Mouse (Mus musculus) heart, embryonic 12.5 days (tissue): Measurements from ENCODE around the gene Pan2. TPM values are rescaled to one million over a fixed set of nuclear protein-coding genes. Genes with fewer than 3 reads are reported as not detected.
"Not testable (repeated sequence)": the region's sequence is repeated elsewhere in the genome, so short reads cannot be mapped to it uniquely, and the experiment has no call there.

Experiments used
- ATAC-seq: fragments of 200-750 bp; cut with Nextera tagmentation; 2 replicates; pipeline ENCODE4 v1.8.0; 2017; ENCODE audit warnings: moderate TSS enrichment, moderate library complexity; ENCODE audit not compliant: insufficient number of reproducible peaks, low FRiP score
- H3K27ac ChIP-seq: fragments of 300-500 bp; sonication (generic); 2 replicates; pipeline ENCODE4 v1.5.1; 2016; ENCODE audit warnings: mild to moderate bottlenecking, moderate library complexity; ENCODE audit not compliant: poor library complexity, severe bottlenecking
- H3K27me3 ChIP-seq: fragments of 300-500 bp; sonication (generic); replicated peaks from 2 replicates; pipeline ENCODE4 v1.6.1; 2016; ENCODE audit warnings: mild to moderate bottlenecking, moderate library complexity
- H3K36me3 ChIP-seq: fragments of 300-500 bp; sonication (generic); 2 replicates; pipeline ENCODE4 v1.6.1; 2016; ENCODE audit warnings: mild to moderate bottlenecking, moderate library complexity
- H3K4me1 ChIP-seq: fragments of 300-500 bp; sonication (generic); replicated peaks from 2 replicates; pipeline ENCODE4 v1.6.1; 2016; ENCODE audit warnings: mild to moderate bottlenecking
- H3K4me2 ChIP-seq: fragments of 300-500 bp; sonication (generic); 2 replicates; pipeline ENCODE4 v1.6.1; 2016; ENCODE audit warnings: mild to moderate bottlenecking, moderate library complexity
- H3K4me3 ChIP-seq: fragments of 300-500 bp; sonication (generic); 2 replicates; pipeline ENCODE4 v1.5.1; 2016; ENCODE audit warnings: mild to moderate bottlenecking
- H3K9ac ChIP-seq: fragments of 300-500 bp; sonication (generic); 2 replicates; pipeline ENCODE4 v1.6.1; 2016; ENCODE audit warnings: mild to moderate bottlenecking, moderate library complexity
- H3K9me3 ChIP-seq: fragments of 300-500 bp; sonication (generic); replicated peaks from 2 replicates; pipeline ENCODE4 v1.6.1; 2016; ENCODE audit warnings: mild to moderate bottlenecking, moderate library complexity
- WGBS: fragments of 180-500 bp; shearing (Covaris S2); methylation state at CpG from one replicate; pipeline ENCODE4 v1.1.7; 2016; 5-methylcytosine and 5-hydroxymethylcytosine counted together
- polyA plus RNA-seq: library from polyadenylated mRNA; unstranded; fragments of >200 nt; fragmentation: Nextera tagmentation; extraction: Ambion mirVana; gene quantifications from 2 replicates; pipeline ENCODE4 v1.2.1, GENCODE M21; 2016

The Pan2 gene
- 30.0 and 31.7 TPM in 2 replicates for polyA plus RNA-seq

DNA sequence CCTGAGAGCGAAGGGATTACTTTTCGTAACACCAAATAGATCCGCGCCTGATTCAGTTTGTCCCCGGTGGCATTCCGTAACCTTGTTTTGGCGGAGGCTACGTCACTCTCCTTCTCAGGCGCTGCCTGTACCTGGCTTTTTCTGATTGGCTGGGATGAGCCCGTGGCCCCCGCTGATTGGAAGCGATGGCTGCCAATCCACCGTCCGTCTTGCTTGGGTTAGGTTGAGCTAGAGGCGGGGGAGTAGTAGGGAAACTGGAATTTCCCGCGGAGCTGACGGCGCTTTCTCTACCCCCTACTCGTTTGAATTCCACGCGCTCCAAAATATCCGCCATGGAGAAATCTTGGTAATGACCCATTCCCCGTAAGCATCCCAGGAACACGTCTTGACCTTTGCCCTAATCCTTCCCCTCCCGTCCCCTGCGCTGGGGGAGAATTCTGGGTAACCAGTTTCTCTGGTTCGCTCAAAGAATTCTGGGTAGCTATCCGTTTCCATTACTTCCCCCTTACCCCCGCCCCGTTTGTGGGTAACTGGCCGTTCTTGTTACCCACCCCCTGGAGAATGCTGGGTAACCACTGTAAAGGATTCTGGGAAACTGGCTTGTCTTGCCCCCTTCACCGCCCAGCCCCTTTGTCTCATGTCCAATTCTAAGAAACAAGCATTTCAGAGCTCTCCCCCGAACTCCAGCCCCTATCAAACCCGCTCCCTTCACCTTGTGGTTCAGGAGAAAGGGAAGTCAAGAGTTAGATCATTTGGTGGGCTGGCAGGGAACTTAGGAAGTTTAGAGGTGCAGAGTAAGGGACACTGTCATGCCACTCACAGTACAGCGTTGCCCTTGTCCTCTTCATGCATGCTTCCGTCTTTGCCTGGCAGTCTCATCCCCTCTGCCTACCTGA, at the start of gene Pan2:
TSS of gene Pan2 (plus strand) at position 210 of the 896 bp plus-strand sequence.
- H3K4me3 ChIP-seq, result peak within 1 kb of the TSS; percentile 63
- peak within 1 kb of the TSS; percentile 90 for H3K4me2 ChIP-seq
- H3K27me3 ChIP-seq, result no peaks in the 10 kb centered on the region
- H3K36me3 ChIP-seq, result peaks cover 23% of the 10 kb centered on the region
- peaks cover 17% of the 10 kb centered on the region for H3K4me1 ChIP-seq
- peak within 1 kb of the TSS; percentile 76 for H3K9ac ChIP-seq
- peak; percentile 98 for ATAC-seq
- WGBS, result 2% methylated on average over 37 of the region's 37 CpGs
- H3K9me3 ChIP-seq, result no peaks in the 10 kb centered on the region
- peak within 1 kb of the TSS; percentile 92 for H3K27ac ChIP-seq

DNA sequence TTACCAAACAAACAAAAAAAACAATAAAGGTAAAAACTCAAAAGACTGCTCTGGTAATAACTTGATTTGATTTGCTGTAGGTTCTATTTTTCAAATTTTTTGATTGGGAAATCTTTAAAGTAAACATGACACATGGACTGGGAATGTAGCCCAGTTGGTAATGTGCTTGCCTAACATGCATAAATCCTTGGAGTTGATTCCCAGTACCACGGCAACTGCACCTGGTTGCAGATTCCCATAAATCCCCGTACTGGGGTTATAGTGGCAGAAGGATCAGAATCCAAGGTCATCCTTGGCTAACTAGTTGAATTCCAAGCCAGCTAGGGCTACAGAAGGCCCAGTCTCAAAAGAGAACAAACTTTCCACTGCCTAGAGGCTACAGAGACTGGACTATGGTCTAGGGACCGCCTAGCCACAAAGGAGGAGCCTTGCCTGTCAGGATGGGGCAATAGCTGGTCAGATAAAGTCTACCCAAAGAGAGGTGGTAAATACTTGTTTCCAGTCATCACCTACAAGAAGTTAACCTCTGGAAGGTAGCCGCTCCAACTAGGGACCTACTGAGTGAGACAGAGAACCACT, 49.4 kb upstream of the Pan2 start, which contains the start of gene Apon:
TSS of gene Apon (plus strand) at position 420 of the 579 bp plus-strand sequence.
- Histone ChIP-seq H3K27me3 (no peaks in the 10 kb centered on the region), H3K4me2 (no peak within 1 kb of the TSS), H3K27ac (no peak within 1 kb of the TSS), H3K4me3 (no peak within 1 kb of the TSS), H3K4me1 (no peaks in the 10 kb centered on the region), H3K36me3 (peaks cover 46% of the 10 kb centered on the region), H3K9ac (no peak within 1 kb of the TSS), H3K9me3 (no peaks in the 10 kb centered on the region)
- ATAC-seq, result no peak
- WGBS, result 79% methylated on average over 4 of the region's 4 CpGs

DNA sequence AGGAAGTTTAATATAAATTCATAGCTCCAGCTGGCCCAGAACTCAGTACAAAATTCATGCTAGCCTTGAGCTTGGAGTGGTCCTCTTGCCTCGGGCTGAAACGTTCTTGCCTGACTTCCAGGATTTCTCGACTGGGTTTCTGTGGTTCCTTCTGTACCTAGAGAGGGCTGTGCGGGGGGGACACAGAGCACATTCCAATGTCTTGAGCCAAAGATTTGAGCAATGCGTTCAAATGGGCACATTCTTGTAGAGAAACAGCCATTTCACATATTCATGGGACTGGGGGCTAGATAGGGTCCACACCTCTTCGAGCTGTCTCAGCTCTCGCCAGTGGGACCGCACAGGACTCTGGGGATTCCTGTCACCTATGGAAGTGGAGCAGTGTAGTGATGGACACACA, 47.2 kb upstream of the Pan2 start:
- H3K4me1 ChIP-seq, result no peaks in the 10 kb centered on the region
- 85% methylated on average over 8 of the region's 8 CpGs for WGBS
- H3K4me2 ChIP-seq, result no peak overlapping the region
- H3K9me3 ChIP-seq, result no peaks in the 10 kb centered on the region
- H3K27me3 ChIP-seq, result no peaks in the 10 kb centered on the region
- H3K4me3 ChIP-seq, result no peak overlapping the region
- H3K36me3 ChIP-seq, result peaks cover 25% of the 10 kb centered on the region
- ATAC-seq, result no peak
- H3K27ac ChIP-seq, result no peak overlapping the region
- no peak overlapping the region for H3K9ac ChIP-seq

DNA sequence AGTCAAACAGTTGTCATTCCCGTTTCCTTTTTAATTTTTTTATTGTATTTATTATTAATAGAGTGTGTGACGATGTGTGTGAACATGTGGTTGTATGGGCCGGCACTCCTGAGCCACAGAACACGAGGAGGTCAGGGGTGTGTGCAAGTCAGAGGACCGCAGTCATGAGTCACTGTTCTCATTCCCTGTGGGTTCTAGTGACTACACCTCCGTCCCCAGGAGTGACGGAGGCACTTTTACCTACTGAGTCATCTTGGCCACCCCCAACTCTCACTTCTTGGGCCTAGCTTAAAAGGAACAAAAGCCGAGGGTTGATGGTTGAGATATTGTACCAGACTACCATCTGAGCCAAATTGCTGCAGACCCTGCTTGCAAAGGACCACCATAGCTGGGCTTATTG, 46.8 kb upstream of the Pan2 start:
- Histone ChIP-seq H3K9me3 (no peaks in the 10 kb centered on the region), H3K4me2 (no peak overlapping the region), H3K4me3 (no peak overlapping the region), H3K27ac (no peak overlapping the region), H3K27me3 (no peaks in the 10 kb centered on the region), H3K4me1 (no peaks in the 10 kb centered on the region), H3K36me3 (peaks cover 21% of the 10 kb centered on the region), H3K9ac (no peak overlapping the region)
- ATAC-seq, result no peak
- 82% methylated on average over 8 of the region's 8 CpGs for WGBS

DNA sequence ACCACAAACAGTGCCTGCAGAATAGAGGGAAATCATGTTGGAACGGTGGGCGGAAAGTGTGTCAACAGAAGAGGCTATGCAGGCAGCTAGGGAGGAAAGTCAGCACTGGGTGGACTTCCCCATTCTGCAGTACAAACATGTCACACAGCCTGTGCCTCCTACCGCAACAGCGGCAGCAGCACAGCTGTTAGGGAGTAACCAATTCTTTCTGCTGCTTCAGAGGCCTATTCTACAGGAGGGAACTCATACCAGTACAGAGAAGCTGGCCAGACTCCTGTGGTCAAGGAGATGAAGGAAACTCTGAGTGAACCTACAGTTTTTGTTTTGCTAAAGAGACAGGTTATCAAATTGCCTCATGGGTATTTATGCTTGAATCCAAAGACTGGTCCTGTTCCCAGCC, 44.2 kb upstream of the Pan2 start:
- Histone ChIP-seq H3K9ac (no peak overlapping the region), H3K27ac (no peak overlapping the region), H3K4me3 (no peak overlapping the region), H3K9me3 (no peaks in the 10 kb centered on the region), H3K4me2 (no peak overlapping the region), H3K4me1 (no peaks in the 10 kb centered on the region), H3K27me3 (no peaks in the 10 kb centered on the region), H3K36me3 (no peaks in the 10 kb centered on the region)
- WGBS, result 67% methylated on average over 4 of the region's 4 CpGs
- no peak for ATAC-seq

DNA sequence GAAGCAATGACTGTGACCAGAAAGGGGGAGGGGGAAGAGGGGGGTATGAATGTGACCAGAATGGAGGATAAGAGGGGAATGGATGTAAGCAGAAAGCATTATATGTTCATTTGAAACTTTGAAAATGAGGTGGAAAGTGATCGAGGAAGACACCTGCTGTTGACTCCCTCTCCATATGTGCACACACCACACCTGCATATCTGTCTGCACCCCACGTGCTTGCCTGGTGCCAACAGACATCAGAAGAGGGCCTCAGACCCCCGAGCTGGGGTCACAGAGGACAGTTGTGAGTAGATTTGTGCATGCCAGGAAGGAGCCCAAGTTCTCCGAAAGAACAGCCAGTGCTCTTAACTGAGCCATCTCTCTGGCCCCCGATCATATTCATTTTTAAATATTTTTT, 43.2 kb upstream of the Pan2 start:
- H3K4me1 ChIP-seq, result no peaks in the 10 kb centered on the region
- no peak overlapping the region for H3K4me3 ChIP-seq
- no peak overlapping the region for H3K27ac ChIP-seq
- H3K9ac ChIP-seq, result no peak overlapping the region
- no peak overlapping the region for H3K4me2 ChIP-seq
- WGBS, result 83% methylated on average over 5 of the region's 5 CpGs
- H3K27me3 ChIP-seq, result no peaks in the 10 kb centered on the region
- H3K36me3 ChIP-seq, result no peaks in the 10 kb centered on the region
- no peak for ATAC-seq
- H3K9me3 ChIP-seq, result no peaks in the 10 kb centered on the region

DNA sequence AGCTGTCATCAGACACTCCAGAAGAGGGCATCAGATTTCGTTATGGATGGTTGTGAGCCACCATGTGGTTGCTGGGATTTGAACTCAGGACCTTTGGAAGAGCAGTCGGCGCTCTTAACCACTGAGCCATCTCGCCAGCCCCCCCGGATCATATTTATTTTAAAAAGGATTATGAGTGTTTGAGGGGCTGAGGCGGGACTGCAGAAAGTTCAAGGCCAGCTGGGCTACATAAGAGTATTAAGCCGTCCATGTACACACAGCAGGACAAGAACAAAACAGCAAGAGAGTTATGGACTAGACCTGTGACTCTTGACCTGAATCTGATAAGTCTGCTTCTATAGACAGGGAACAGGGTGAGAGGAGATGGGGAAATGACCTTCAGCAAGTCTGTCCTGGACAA, 42.8 kb upstream of the Pan2 start:
- not testable (repeated sequence) for H3K27ac ChIP-seq, H3K4me3 ChIP-seq, H3K4me1 ChIP-seq, H3K4me2 ChIP-seq, H3K9me3 ChIP-seq, H3K36me3 ChIP-seq, H3K9ac ChIP-seq, H3K27me3 ChIP-seq, ATAC-seq
- WGBS, result 79% methylated on average over 7 of the region's 7 CpGs

DNA sequence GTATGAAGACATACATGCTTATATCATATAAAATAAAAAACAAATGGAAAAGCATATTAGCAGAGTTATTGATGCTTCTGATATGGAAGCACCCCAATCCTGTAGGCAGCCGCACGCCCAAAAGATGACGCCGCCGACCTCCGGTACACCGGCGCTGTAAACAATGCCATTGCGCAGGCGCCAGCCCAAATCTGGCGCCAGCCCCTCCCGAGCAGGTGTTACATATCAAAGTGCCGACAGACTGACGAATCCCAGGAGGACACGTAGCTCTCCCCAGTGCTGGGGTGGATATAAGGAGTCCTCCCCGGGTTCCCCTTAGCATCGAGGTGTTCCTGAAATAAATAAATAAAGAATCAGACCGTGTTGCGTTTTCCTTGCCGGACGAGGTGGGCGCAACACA, 40.8 kb upstream of the Pan2 start:
- whole genome bisulfite sequencing, result 60% methylated on average over 22 of the region's 22 CpGs
- Histone ChIP-seq H3K36me3 (no peaks in the 10 kb centered on the region), H3K4me3 (peak overlapping the region; percentile 17), H3K27ac (no peak overlapping the region), H3K9ac (no peak overlapping the region), H3K4me1 (no peaks in the 10 kb centered on the region), H3K27me3 (no peaks in the 10 kb centered on the region), H3K4me2 (peak overlapping the region; percentile 42), H3K9me3 (no peaks in the 10 kb centered on the region)
- no peak for ATAC-seq

DNA sequence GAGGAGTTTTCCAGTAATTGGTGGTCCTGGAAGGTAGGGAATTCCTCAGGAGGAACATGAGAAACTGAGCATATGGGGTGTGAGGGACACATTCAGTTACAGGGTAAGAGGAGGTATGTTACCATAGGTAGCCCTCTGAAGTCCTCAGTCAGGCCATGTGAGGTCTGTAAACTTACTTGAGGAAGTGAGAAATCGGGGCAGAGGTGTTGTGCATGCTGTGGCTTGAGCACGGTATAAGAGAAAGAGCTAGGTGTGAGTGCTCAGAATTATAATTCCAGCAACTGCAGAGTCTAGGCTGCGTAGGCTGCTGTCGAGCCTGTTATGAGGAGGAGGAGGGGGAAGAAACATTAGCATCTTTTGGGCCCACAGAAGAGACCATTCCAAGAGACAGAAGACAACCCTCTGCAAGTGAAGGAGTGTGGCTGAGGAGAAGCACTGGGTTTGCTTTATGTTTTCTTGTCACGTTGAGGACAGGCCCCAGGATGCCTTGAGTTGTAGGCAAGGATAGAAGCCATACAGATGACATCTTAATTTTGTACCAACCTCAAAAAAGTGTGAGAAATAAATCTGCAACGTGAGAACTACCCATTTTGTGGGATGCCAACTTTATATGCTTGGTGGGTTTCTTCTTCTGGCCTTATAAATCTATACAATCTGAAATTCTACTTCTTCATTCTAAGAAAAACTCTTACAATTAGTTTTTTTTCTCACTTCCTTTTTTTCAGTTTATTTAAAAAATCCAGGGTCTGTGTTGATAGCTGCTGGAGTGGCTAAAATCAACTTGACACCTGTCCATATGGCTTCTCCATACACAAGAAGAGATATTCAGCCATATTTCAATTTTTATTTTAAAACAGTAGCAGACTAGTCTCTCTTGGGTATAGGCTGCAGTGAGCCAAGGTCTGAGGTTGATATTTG, 39.5 kb upstream of the Pan2 start:
- no peaks in the 10 kb centered on the region for H3K9me3 ChIP-seq
- H3K27me3 ChIP-seq, result no peaks in the 10 kb centered on the region
- 75% methylated on average over 6 of the region's 6 CpGs for WGBS
- H3K4me1 ChIP-seq, result no peaks in the 10 kb centered on the region
- no peak for ATAC-seq
- H3K4me2 ChIP-seq, result no peak overlapping the region
- H3K36me3 ChIP-seq, result no peaks in the 10 kb centered on the region
- H3K27ac ChIP-seq, result no peak overlapping the region
- H3K9ac ChIP-seq, result no peak overlapping the region
- no peak overlapping the region for H3K4me3 ChIP-seq

DNA sequence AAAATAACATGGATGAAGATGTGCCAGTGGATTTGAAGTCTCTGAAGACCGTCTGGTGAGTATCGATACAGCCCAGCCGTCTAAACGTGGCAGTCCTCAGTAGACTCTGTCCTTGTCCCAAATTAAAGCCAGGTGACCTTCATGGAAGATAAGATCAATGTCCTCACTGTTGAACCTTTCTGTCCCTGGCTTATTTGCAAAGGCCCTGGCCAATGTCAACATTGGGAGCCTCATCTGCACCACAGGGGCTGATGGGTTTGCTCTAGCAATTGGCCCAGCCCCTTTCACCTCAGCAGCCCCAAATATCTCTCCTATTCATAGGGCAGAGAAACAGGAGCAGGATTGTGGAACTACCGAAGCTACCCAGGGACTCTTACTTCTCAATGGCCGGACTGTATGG, 34.8 kb upstream of the Pan2 start, which contains the start of gene Apof:
TSS of gene Apof (plus strand) at position 301 of the 400 bp plus-strand sequence.
- no peak for ATAC-seq
- no peaks in the 10 kb centered on the region for H3K9me3 ChIP-seq
- H3K36me3 ChIP-seq, result no peaks in the 10 kb centered on the region
- H3K4me3 ChIP-seq, result no peak within 1 kb of the TSS
- H3K27ac ChIP-seq, result no peak within 1 kb of the TSS
- no peak within 1 kb of the TSS for H3K9ac ChIP-seq
- WGBS, result 72% methylated on average over 6 of the region's 6 CpGs
- H3K27me3 ChIP-seq, result no peaks in the 10 kb centered on the region
- H3K4me2 ChIP-seq, result no peak within 1 kb of the TSS
- no peaks in the 10 kb centered on the region; the same call in 1 of the 2 replicates for H3K4me1 ChIP-seq
